Mouse (Mus musculus): Measurements from ENCODE around the gene Smyd3. TPM values are rescaled to one million over a fixed set of nuclear protein-coding genes. Genes with fewer than 3 reads are reported as not detected.
"Not testable (repeated sequence)": the region's sequence is repeated elsewhere in the genome, so short reads cannot be mapped to it uniquely, and the experiment has no call there.

The Smyd3 gene
- total and polyA plus RNA-seq, 2 experiments = 1.4 to 7.0 TPM

GRCm38 (mm10) chr1:179170555-179170954, 347.3 kb downstream of the Smyd3 start:
- no peaks in the 10 kb centered on the region for H3K79me2 ChIP-seq (ENCODE audit: control insufficient read depth, insufficient read depth, low read length)
- DNase-seq (ENCODE audit: extremely low read depth, low read depth, low spot score) = no peak
- no peaks in the 10 kb centered on the region for H3K36me3 ChIP-seq (ENCODE audit: control insufficient read depth, insufficient read depth, low read length)
- TF ChIP-seq POLR2A (IDR thresholded peaks at IDR 0.05; ENCODE audit: extremely low read depth, insufficient read depth, low read length) = no peak
- TF ChIP-seq CTCF (IDR thresholded peaks at IDR 0.05; ENCODE audit: low read depth, low read length) = no peak
- no peak overlapping the region for H3K27ac ChIP-seq (replicated peaks; ENCODE audit: insufficient read depth, low read depth, low read length)
- 96% methylated on average over 8 of the region's 8 CpGs for WGBS
- no peak overlapping the region for H3K4me3 ChIP-seq (ENCODE audit: insufficient read depth, low read depth, low read length)
- no peak overlapping the region for H3K9ac ChIP-seq (ENCODE audit: low read depth, low read length)
- H3K27me3 ChIP-seq (ENCODE audit: control insufficient read depth, insufficient read depth, low read length) = no peaks in the 10 kb centered on the region
- peaks cover 2% of the 10 kb centered on the region; the same call in 1 of the 2 replicates for H3K4me1 ChIP-seq (ENCODE audit: control insufficient read depth, insufficient read depth, low read length)

GRCm38 (mm10) chr1:179169749-179170148, 348.1 kb downstream of the Smyd3 start:
- TF ChIP-seq CTCF (IDR thresholded peaks at IDR 0.05; ENCODE audit: low read depth, low read length) = no peak
- TF ChIP-seq POLR2A (IDR thresholded peaks at IDR 0.05; ENCODE audit: extremely low read depth, insufficient read depth, low read length) = no peak
- peaks cover 2% of the 10 kb centered on the region; the same call in 1 of the 2 replicates for H3K4me1 ChIP-seq (ENCODE audit: control insufficient read depth, insufficient read depth, low read length)
- no peak overlapping the region for H3K27ac ChIP-seq (replicated peaks; ENCODE audit: insufficient read depth, low read depth, low read length)
- DNase-seq (ENCODE audit: extremely low read depth, low read depth, low spot score) = peak; percentile 42
- 16% methylated on average over 3 of the region's 3 CpGs for WGBS
- H3K36me3 ChIP-seq (ENCODE audit: control insufficient read depth, insufficient read depth, low read length) = no peaks in the 10 kb centered on the region
- no peaks in the 10 kb centered on the region for H3K79me2 ChIP-seq (ENCODE audit: control insufficient read depth, insufficient read depth, low read length)
- H3K27me3 ChIP-seq (ENCODE audit: control insufficient read depth, insufficient read depth, low read length) = no peaks in the 10 kb centered on the region
- no peak overlapping the region for H3K9ac ChIP-seq (ENCODE audit: low read depth, low read length)
- no peak overlapping the region for H3K4me3 ChIP-seq (ENCODE audit: insufficient read depth, low read depth, low read length)

GRCm38 (mm10) chr1:179169161-179169560, 348.7 kb downstream of the Smyd3 start:
- Histone ChIP-seq H3K9ac (ENCODE audit: low read depth, low read length) (no peak overlapping the region), H3K36me3 (ENCODE audit: control insufficient read depth, insufficient read depth, low read length) (no peaks in the 10 kb centered on the region), H3K4me3 (ENCODE audit: insufficient read depth, low read depth, low read length) (no peak overlapping the region), H3K4me1 (ENCODE audit: control insufficient read depth, insufficient read depth, low read length) (peaks cover 2% of the 10 kb centered on the region; the same call in 1 of the 2 replicates), H3K27me3 (ENCODE audit: control insufficient read depth, insufficient read depth, low read length) (no peaks in the 10 kb centered on the region), H3K27ac (replicated peaks; ENCODE audit: insufficient read depth, low read depth, low read length) (no peak overlapping the region), H3K79me2 (ENCODE audit: control insufficient read depth, insufficient read depth, low read length) (no peaks in the 10 kb centered on the region)
- no peak for DNase-seq (ENCODE audit: extremely low read depth, low read depth, low spot score)
- TF ChIP-seq CTCF (IDR thresholded peaks at IDR 0.05; ENCODE audit: low read depth, low read length) (no peak), POLR2A (IDR thresholded peaks at IDR 0.05; ENCODE audit: extremely low read depth, insufficient read depth, low read length) (no peak)
- WGBS = 91% methylated on average over 10 of the region's 10 CpGs

GRCm38 (mm10) chr1:179164219-179164618, 353.6 kb downstream of the Smyd3 start:
- DNase-seq (ENCODE audit: extremely low read depth, low read depth, low spot score); H3K4me1 ChIP-seq (ENCODE audit: control insufficient read depth, insufficient read depth, low read length); H3K27ac ChIP-seq (replicated peaks; ENCODE audit: insufficient read depth, low read depth, low read length); H3K79me2 ChIP-seq (ENCODE audit: control insufficient read depth, insufficient read depth, low read length); H3K9ac ChIP-seq (ENCODE audit: low read depth, low read length); H3K36me3 ChIP-seq (ENCODE audit: control insufficient read depth, insufficient read depth, low read length); H3K27me3 ChIP-seq (ENCODE audit: control insufficient read depth, insufficient read depth, low read length); H3K4me3 ChIP-seq (ENCODE audit: insufficient read depth, low read depth, low read length): not testable (repeated sequence)
- 87% methylated on average over 5 of the region's 5 CpGs for WGBS

GRCm38 (mm10) chr1:179162752-179163151, 355.1 kb downstream of the Smyd3 start:
- not testable (repeated sequence) for H3K4me1 ChIP-seq (ENCODE audit: control insufficient read depth, insufficient read depth, low read length); H3K4me3 ChIP-seq (ENCODE audit: insufficient read depth, low read depth, low read length); H3K27ac ChIP-seq (replicated peaks; ENCODE audit: insufficient read depth, low read depth, low read length); H3K36me3 ChIP-seq (ENCODE audit: control insufficient read depth, insufficient read depth, low read length); H3K27me3 ChIP-seq (ENCODE audit: control insufficient read depth, insufficient read depth, low read length); DNase-seq (ENCODE audit: extremely low read depth, low read depth, low spot score); H3K79me2 ChIP-seq (ENCODE audit: control insufficient read depth, insufficient read depth, low read length); H3K9ac ChIP-seq (ENCODE audit: low read depth, low read length)
- 83% methylated on average over 1 of the region's 1 CpGs for WGBS

GRCm38 (mm10) chr1:179161947-179162346, 355.9 kb downstream of the Smyd3 start:
- Histone ChIP-seq H3K27ac (replicated peaks; ENCODE audit: insufficient read depth, low read depth, low read length) (no peak overlapping the region), H3K79me2 (ENCODE audit: control insufficient read depth, insufficient read depth, low read length) (no peaks in the 10 kb centered on the region), H3K36me3 (ENCODE audit: control insufficient read depth, insufficient read depth, low read length) (no peaks in the 10 kb centered on the region), H3K9ac (ENCODE audit: low read depth, low read length) (no peak overlapping the region), H3K27me3 (ENCODE audit: control insufficient read depth, insufficient read depth, low read length) (no peaks in the 10 kb centered on the region), H3K4me3 (ENCODE audit: insufficient read depth, low read depth, low read length) (no peak overlapping the region), H3K4me1 (ENCODE audit: control insufficient read depth, insufficient read depth, low read length) (no peaks in the 10 kb centered on the region)
- no peak for DNase-seq (ENCODE audit: extremely low read depth, low read depth, low spot score)
- 87% methylated on average over 6 of the region's 6 CpGs for WGBS
- TF ChIP-seq POLR2A (IDR thresholded peaks at IDR 0.05; ENCODE audit: extremely low read depth, insufficient read depth, low read length) = no peak
- TF ChIP-seq CTCF (IDR thresholded peaks at IDR 0.05; ENCODE audit: low read depth, low read length) = no peak

Data from liver, adult 2 months (tissue).